Mouse (Mus musculus) adipocyte (in vitro differentiated cells): Measurements from ENCODE around the gene Gosr1.
"Not testable (repeated sequence)": the region's sequence is repeated elsewhere in the genome, so short reads cannot be mapped to it uniquely, and the experiment has no call there.

ENCODE experiments used
- DNase-seq: peaks from one replicate; pipeline ENCODE4 v3.0.0-alpha.2; 2016; ENCODE audit warnings: low spot score

Gene Gosr1

GRCm38 (mm10) chr11:76763053-76763740 lies at the start of gene Gosr1:
Gene Gosr1 (minus strand): TSS chr11:76763579.
- peak; percentile 99 for DNase-seq

GRCm38 (mm10) chr11:76810706-76811495 lies 47.5 kb upstream of the Gosr1 start:
- peak; percentile 41 for DNase-seq

- DNase-seq, result peak; percentile 65
These were observed 46.1 kb upstream of the Gosr1 start for GRCm38 (mm10) chr11:76809450-76809849.

- no peak for DNase-seq
These were observed 45.2 kb upstream of the Gosr1 start for GRCm38 (mm10) chr11:76808550-76808949.

GRCm38 (mm10) chr11:76807007-76807679 lies 43.8 kb upstream of the Gosr1 start:
- DNase-seq, result no peak

- no peak for DNase-seq
These were observed 42.6 kb upstream of the Gosr1 start for GRCm38 (mm10) chr11:76806026-76806425.

- DNase-seq, result not testable (repeated sequence)
These were observed 41.7 kb upstream of the Gosr1 start for GRCm38 (mm10) chr11:76805072-76805471.

GRCm38 (mm10) chr11:76803266-76803665 lies 39.9 kb upstream of the Gosr1 start:
- DNase-seq, result no peak

GRCm38 (mm10) chr11:76797236-76797635 lies 33.9 kb upstream of the Gosr1 start:
- no peak for DNase-seq

- peak; percentile 71 for DNase-seq
These were observed 31.9 kb upstream of the Gosr1 start for GRCm38 (mm10) chr11:76795326-76795725.

- DNase-seq, result no peak
These were observed 28.0 kb upstream of the Gosr1 start for GRCm38 (mm10) chr11:76791331-76791730.

- DNase-seq, result peak; percentile 72
These were observed 25.9 kb upstream of the Gosr1 start for GRCm38 (mm10) chr11:76789252-76789651.

- no peak for DNase-seq
These were observed 12.2 kb upstream of the Gosr1 start for GRCm38 (mm10) chr11:76775533-76775932.

GRCm38 (mm10) chr11:76773811-76774210 lies 10.4 kb upstream of the Gosr1 start:
- DNase-seq, result peak; percentile 78

GRCm38 (mm10) chr11:76770566-76770965 lies 7.2 kb upstream of the Gosr1 start:
- no peak for DNase-seq

- no peak for DNase-seq
These were observed 353 bp upstream of the Gosr1 start for GRCm38 (mm10) chr11:76763741-76764122.

- DNase-seq, result no peak
These were observed 11.1 kb downstream of the Gosr1 start for GRCm38 (mm10) chr11:76752276-76752675.

GRCm38 (mm10) chr11:76748819-76749218 lies 14.6 kb downstream of the Gosr1 start:
- no peak for DNase-seq

- no peak for DNase-seq
These were observed 17.5 kb downstream of the Gosr1 start for GRCm38 (mm10) chr11:76745921-76746320.

- DNase-seq, result peak; percentile 72
These were observed 18.8 kb downstream of the Gosr1 start for GRCm38 (mm10) chr11:76744550-76744949.

GRCm38 (mm10) chr11:76742511-76742910 lies 20.9 kb downstream of the Gosr1 start:
- DNase-seq, result no peak

- DNase-seq, result no peak
These were observed 24.3 kb downstream of the Gosr1 start for GRCm38 (mm10) chr11:76739125-76739524.
